Mouse (Mus musculus): ENCODE data around the gene Tmod4. TPM values are rescaled to one million over a fixed set of nuclear protein-coding genes. Genes with fewer than 3 reads are reported as not detected.

The Tmod4 gene
- total RNA-seq, 2 experiments from 2014 or later: 8.1 to 25.3 TPM

DNA sequence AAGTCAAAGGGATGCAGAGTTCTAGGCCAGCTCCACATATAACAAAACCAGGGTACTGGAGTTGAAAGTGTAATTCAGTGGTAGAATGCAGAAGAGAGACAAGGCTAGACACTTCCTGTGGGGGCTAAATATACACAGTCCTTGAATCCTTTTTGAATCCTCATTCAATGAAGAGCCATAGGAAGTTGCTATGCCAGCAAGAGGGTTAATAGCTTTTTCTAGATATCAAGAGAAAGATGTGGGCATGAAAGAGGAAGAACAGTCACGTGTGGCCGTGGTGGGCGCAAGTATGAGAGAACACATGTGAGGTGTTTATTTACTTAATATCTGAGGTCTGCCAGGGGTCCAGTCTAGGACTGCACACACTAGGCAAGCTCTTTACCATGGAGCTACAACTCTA is 12.1 kb downstream of the Tmod4 start:
- DNase-seq: no peak

DNA sequence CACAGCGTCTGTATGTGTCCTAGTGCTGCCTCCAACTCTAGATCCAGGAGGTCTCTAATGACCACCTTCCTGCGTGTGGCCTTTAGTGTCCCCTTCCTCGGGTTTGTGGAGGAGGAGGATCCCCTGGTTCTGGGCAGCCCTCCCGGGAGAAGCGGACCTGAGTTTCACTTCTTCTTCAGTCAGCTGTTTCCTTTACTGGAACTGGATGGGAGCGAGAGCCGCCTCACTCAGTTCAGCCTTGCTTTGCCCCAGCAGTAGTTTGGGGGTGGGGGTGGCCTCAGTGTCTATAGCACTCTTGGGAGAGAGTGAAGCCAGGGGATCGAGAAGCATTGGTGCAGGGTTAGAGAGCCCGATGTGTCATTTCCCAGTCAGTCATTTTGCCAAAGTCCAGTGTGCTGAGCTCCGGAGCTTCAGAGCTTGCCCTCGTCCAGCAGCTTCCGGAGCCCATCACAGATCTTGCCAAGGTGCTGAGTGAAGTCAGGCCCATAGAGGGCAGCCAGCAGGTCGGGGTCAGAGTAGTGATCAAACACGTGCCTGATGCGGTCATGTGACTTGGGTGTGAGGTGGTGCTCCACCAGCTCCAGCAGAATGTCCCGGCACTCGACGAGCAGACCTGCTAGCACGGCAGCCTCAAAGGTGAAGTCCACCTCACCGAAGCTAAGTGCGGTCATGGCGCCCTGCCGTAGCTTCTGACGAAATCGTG is 15.5 kb downstream of the Tmod4 start:
- DNase-seq: no peak

DNA sequence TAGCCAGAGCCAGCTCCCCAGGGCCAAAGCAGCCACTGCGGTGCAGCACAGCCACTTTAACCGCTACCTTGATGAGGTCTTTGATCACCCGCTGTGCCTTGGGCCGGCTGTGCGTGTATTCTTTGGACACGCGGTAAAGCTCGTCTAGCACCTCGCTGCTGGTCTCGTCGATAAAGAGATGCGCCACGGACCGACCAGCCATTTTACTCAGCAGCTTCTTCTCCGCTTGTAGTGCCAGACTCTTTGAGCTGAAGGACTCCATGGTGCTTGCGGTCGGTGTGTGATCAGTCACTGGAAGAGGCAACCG is 16.0 kb downstream of the Tmod4 start:
- DNase-seq: no peak

DNA sequence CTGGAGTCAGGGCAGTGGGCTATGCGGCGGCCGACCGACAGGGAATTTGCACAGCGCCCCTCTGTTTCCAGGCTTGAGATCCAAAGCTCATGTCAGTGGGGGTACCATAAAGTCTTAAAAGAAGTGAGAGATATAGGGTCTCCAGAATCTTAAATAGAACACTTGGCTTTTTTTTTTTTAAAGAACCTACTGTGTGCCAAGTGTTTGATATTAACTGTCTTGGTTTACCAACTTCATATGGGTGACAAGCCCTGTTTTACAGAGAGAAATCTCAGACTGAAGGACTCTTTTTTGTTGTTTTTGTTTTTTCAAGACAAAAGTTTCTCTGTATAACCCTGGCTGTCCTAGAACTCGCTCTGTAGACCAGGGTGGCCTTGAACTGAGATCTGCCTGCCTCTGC is 16.5 kb downstream of the Tmod4 start:
- DNase-seq: no peak

GRCm38 (mm10) chr3:95141474-95141873 is 17.2 kb downstream of the Tmod4 start:
- no peak for DNase-seq

DNA sequence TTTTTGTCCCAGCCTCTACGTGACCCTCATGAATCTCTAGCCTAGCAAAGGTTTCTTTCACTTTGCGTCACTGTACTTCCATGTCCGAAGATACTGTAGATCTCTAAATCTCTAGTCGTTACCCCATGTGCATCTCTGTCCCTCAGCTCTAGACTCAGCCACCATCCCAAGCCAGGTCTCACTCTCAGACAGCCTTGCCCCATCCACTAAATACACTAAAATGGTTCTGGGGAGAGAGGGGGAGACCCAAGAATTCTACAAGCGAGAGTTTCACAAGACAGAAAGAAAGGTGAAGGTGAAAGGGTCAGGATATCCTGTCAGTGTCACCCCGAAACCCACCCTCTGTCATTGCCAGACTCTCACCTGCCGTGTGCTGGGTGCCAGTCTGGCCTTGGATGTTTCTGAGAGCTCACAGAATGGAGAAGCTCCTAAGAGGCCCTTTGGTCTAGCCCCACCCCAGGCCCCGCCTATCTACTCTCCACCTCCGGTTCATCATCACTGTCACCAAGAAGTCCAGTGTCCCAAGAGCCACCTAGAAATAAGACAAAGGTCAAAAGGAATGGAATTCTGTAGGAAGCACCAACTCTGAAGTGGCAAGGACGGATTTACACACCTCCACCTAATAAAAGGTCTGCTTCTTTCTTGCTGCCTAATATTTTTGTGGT is 17.8 kb downstream of the Tmod4 start, which contains the start of gene Tnfaip8l2:
Gene Tnfaip8l2 (minus strand): TSS at position 409 of the 665 bp plus-strand sequence.
- DNase-seq: no peak

GRCm38 (mm10) chr3:95142617-95143011 is 18.3 kb downstream of the Tmod4 start:
- peak; percentile 93 for DNase-seq

- DNase-seq: no peak
These were observed 23.6 kb downstream of the Tmod4 start for GRCm38 (mm10) chr3:95147924-95148323.

DNA sequence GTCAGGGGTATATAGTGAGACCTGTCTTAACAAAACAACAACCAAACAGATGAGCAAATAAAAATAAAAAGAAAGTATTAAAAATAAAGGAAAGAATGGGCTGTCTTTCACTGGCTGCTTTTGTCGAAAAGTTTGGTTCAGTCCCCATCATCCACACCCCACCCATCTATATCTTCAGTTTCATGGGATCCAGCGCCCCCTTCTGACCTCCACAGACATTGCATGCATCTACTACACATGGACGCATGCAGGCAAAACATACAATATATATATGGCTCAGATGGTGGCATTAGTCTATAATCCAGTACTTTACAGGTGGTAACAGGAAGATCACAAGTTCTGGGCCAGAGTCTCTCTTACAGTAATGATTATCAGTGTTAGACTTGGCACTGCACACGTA is 29.6 kb downstream of the Tmod4 start:
- DNase-seq: peak; percentile 53

GRCm38 (mm10) chr3:95159511-95159986 is 35.3 kb downstream of the Tmod4 start:
- DNase-seq: no peak

- DNase-seq: peak; percentile 94
These were observed 36.0 kb downstream of the Tmod4 start, which contains the start of gene Sema6c for GRCm38 (mm10) chr3:95159987-95160963. Gene Sema6c, plus strand, starts transcription at chr3:95160457.

DNA sequence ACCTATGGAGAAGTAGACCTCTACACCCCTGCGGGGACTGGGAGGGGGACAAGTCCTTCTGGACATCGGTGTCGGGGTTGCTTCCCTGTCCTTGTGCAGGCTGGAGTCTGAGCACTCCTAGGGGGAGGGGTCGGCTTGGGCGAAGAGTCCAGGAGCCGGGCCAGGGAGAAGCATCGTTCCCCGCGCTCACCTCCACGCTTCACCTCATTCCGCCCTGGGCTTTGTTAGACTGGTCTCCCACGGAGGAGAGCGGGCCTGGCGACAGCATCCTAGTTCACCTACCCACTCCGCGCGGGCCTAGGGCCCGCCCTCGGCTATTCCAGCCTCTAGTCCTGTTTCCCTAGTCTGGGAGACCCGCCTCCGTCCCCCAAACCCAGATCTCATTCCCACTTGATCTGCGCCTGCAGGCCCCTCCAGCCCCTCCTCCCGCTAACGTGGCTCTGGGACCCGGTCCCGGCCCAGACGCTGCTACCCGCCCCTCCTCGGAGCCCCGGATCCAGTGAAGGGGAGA is 36.8 kb downstream of the Tmod4 start:
- no peak for DNase-seq

GRCm38 (mm10) chr3:95161618-95162344 is 37.5 kb downstream of the Tmod4 start:
- DNase-seq: no peak

DNA sequence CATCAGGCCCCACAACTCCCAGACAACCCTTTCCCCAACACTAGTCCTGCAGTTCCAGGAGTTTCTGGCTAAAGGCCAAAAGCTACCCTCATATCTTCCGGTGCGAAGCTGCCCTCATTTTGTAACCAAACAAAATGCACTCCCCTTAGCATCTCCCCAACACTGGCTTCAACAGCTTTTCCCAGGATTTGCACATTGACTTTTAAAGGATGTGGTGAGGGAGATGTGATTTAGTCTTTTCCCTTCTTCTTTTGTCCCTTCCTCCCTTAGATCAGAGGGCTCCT is 38.0 kb downstream of the Tmod4 start:
- DNase-seq: no peak

DNA sequence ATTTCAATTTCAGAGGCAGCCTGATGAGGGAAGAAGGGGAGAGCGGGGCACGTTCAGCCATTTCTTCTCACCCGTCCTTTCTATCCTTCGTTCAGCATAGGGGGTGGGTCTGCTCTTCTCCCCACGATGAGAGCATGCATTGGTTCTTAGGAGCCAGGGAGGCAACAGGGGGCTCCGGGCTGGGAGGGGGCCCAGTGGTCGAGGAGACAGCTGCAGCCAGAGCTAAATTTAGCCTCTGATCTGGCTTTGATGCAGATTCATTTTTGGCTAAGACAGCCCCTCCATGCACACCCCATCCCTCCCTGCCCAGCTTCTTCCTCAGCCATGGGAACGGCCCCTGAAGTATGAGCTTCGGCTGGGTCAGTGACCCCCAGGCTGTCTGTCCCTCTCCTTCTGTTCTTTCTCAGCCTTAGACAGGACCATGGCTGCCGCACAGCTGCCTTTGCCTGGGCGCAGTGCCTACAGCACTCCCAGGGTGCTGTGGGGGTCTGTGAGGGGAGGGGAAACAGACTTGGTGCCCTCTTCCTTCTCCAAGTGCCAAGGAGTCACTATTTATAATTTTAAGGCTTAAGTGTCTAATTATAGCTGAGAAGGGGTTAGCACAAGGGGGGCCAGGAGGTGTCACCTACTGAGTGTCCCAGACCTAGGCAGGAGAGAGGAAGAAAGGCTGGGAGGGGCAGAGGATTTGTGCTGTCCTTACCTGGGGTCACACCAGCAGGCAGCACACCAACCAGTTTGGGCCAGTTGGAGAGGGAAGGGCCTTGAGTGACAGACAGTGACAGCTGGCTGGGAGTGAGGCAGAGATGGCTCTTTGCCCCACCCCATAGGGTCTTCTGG is 39.4 kb downstream of the Tmod4 start:
- no peak for DNase-seq

DNA sequence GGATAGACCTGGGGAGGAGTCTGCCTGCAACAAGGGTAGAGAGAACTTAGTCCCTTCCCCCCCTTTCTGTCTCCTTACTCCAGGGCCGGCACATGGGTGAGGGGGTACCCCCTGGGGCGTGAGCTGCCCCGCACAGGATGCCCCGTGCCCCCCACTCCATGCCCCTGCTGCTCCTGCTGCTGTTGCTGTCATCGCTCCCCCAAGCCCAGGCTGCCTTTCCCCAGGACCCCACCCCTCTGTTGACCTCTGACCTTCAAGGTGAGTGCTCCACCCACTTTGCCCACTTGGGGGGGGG is 39.9 kb downstream of the Tmod4 start:
- DNase-seq: no peak

GRCm38 (mm10) chr3:95164840-95165239 is 40.6 kb downstream of the Tmod4 start:
- DNase-seq: no peak

DNA sequence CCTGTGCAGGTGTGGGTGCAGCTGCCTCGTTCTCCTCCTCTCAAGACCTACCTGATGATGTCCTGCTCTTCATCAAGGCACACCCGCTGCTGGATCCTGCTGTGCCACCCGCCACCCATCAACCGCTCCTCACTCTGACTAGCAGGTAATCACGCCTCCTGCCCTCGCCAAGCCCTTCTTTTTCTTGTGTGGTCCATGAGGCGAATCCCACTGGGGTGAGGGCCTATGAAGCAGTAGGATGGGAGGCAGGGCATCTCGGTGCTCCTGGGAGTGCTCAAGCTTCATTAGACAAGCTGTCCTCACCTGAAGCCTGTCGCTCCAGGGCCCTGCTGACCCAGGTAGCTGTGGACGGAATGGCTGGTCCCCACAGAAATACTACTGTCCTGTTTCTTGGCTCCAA is 45.7 kb downstream of the Tmod4 start:
- no peak for DNase-seq

DNA sequence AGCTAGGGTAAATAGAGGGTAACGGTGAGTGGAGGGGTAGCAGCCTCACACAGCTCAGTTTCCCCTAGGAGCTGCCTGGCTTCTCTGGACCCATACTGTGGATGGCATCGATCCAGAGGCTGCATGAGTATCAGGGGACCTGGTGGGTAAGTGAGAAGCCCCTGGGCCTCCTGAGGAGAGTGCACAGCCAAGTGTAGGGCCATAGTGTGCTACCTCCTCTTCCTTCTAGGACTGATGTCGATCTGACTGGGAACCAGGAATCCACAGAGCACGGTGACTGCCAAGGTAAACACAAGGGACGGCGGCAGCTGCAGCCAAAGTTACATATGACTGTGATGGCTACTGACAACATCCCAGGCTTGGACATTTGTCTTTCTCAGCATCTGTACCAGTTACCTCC is 46.8 kb downstream of the Tmod4 start:
- DNase-seq: no peak

DNA sequence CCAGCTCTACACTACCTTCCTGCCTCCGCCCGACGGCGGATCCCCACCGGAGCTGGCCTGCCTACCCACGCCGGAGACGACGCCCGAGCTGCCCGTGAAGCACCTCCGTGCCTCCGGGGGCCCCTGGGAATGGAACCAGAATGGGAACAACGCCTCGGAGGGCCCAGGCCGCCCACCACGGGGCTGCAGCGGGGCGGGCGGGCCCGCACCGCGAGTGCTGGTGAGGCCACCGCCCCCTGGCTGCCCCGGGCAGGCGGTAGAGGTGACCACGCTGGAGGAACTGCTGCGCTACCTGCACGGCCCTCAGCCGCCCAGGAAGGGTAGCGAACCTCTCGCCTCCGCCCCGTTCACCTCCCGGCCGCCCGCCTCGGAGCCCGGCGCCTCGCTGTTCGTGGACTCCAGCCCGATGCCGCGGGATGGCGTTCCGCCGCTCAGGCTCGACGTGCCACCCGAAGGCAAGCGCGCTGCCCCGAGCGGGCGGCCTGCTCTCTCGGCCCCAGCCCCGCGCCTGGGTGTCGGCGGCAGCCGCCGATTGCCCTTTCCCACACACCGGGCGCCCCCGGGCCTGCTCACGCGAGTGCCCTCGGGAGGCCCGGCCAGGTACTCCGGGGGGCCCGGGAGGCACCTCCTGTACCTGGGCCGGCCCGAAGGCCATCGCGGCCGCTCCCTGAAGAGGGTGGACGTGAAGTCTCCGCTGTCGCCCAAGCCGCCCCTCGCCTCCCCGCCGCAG is 48.4 kb downstream of the Tmod4 start:
- no peak for DNase-seq

All from adrenal gland, postnatal 10 days (tissue).